Mouse (Mus musculus): ENCODE results near the gene Myog. TPM values are rescaled to one million over a fixed set of nuclear protein-coding genes. Genes with fewer than 3 reads are reported as not detected.

Gene Myog
- polyA plus RNA-seq, 1 experiment = not detected

GRCm38 (mm10) chr1:134292073-134292472 is 2.3 kb downstream of the Myog start:
- WGBS = 33% methylated on average over 5 of the region's 5 CpGs
- no peak for TF ChIP-seq POLR2A (IDR thresholded peaks at IDR 0.05; ENCODE audit: borderline replicate concordance, control insufficient read depth, low read depth, low read length)
- TF ChIP-seq CTCF (IDR thresholded peaks at IDR 0.05; ENCODE audit: control insufficient read depth, insufficient read depth, low read length) = no peak
- Histone ChIP-seq H3K4me1 (ENCODE audit: control insufficient read depth, insufficient read depth, low read length) (no peaks in the 10 kb centered on the region), H3K27ac (ENCODE audit: control insufficient read depth, insufficient read depth, low read depth, low read length, poor library complexity) (no peak overlapping the region), H3K4me3 (replicated peaks; ENCODE audit: control insufficient read depth, low read depth, low read length) (no peak overlapping the region)

GRCm38 (mm10) chr1:134292601-134293000 is 2.8 kb downstream of the Myog start:
- TF ChIP-seq POLR2A (IDR thresholded peaks at IDR 0.05; ENCODE audit: borderline replicate concordance, control insufficient read depth, low read depth, low read length) (no peak), CTCF (IDR thresholded peaks at IDR 0.05; ENCODE audit: control insufficient read depth, insufficient read depth, low read length) (no peak)
- no peak overlapping the region for H3K4me3 ChIP-seq (replicated peaks; ENCODE audit: control insufficient read depth, low read depth, low read length)
- no peaks in the 10 kb centered on the region for H3K4me1 ChIP-seq (ENCODE audit: control insufficient read depth, insufficient read depth, low read length)
- H3K27ac ChIP-seq (ENCODE audit: control insufficient read depth, insufficient read depth, low read depth, low read length, poor library complexity) = no peak overlapping the region
- WGBS = 66% methylated on average over 9 of the region's 9 CpGs

GRCm38 (mm10) chr1:134293276-134293675 is 3.5 kb downstream of the Myog start:
- H3K4me3 ChIP-seq (replicated peaks; ENCODE audit: control insufficient read depth, low read depth, low read length) = no peak overlapping the region
- no peak overlapping the region for H3K27ac ChIP-seq (ENCODE audit: control insufficient read depth, insufficient read depth, low read depth, low read length, poor library complexity)
- WGBS = 78% methylated on average over 7 of the region's 7 CpGs
- TF ChIP-seq CTCF (IDR thresholded peaks at IDR 0.05; ENCODE audit: control insufficient read depth, insufficient read depth, low read length) (no peak), POLR2A (IDR thresholded peaks at IDR 0.05; ENCODE audit: borderline replicate concordance, control insufficient read depth, low read depth, low read length) (no peak)
- H3K4me1 ChIP-seq (ENCODE audit: control insufficient read depth, insufficient read depth, low read length) = no peaks in the 10 kb centered on the region

- TF ChIP-seq POLR2A (IDR thresholded peaks at IDR 0.05; ENCODE audit: borderline replicate concordance, control insufficient read depth, low read depth, low read length) (no peak), CTCF (IDR thresholded peaks at IDR 0.05; ENCODE audit: control insufficient read depth, insufficient read depth, low read length) (no peak)
- WGBS = 44% methylated on average over 3 of the region's 3 CpGs
- Histone ChIP-seq H3K4me3 (replicated peaks; ENCODE audit: control insufficient read depth, low read depth, low read length) (no peak overlapping the region), H3K4me1 (ENCODE audit: control insufficient read depth, insufficient read depth, low read length) (no peaks in the 10 kb centered on the region), H3K27ac (ENCODE audit: control insufficient read depth, insufficient read depth, low read depth, low read length, poor library complexity) (no peak overlapping the region)
Observed at GRCm38 (mm10) chr1:134293738-134294604, 4.2 kb downstream of the Myog start.

GRCm38 (mm10) chr1:134297265-134297664 is 7.5 kb downstream of the Myog start:
- Histone ChIP-seq H3K27ac (ENCODE audit: control insufficient read depth, insufficient read depth, low read depth, low read length, poor library complexity) (no peak overlapping the region), H3K4me1 (ENCODE audit: control insufficient read depth, insufficient read depth, low read length) (peaks cover 2% of the 10 kb centered on the region), H3K4me3 (replicated peaks; ENCODE audit: control insufficient read depth, low read depth, low read length) (no peak overlapping the region)
- WGBS = 84% methylated on average over 8 of the region's 8 CpGs
- no peak for TF ChIP-seq POLR2A (IDR thresholded peaks at IDR 0.05; ENCODE audit: borderline replicate concordance, control insufficient read depth, low read depth, low read length)
- no peak for TF ChIP-seq CTCF (IDR thresholded peaks at IDR 0.05; ENCODE audit: control insufficient read depth, insufficient read depth, low read length)

- H3K27ac ChIP-seq (ENCODE audit: control insufficient read depth, insufficient read depth, low read depth, low read length, poor library complexity) = no peak overlapping the region
- peak overlapping the region; percentile 52 for H3K4me3 ChIP-seq (replicated peaks; ENCODE audit: control insufficient read depth, low read depth, low read length)
- H3K4me1 ChIP-seq (ENCODE audit: control insufficient read depth, insufficient read depth, low read length) = peaks cover 8% of the 10 kb centered on the region
- whole genome bisulfite sequencing = 6% methylated on average over 56 of the region's 59 CpGs
- TF ChIP-seq CTCF (IDR thresholded peaks at IDR 0.05; ENCODE audit: control insufficient read depth, insufficient read depth, low read length) (no peak), POLR2A (IDR thresholded peaks at IDR 0.05; ENCODE audit: borderline replicate concordance, control insufficient read depth, low read depth, low read length) (no peak)
Observed at GRCm38 (mm10) chr1:134298636-134299411, 9.0 kb downstream of the Myog start.

GRCm38 (mm10) chr1:134302568-134303238 is 12.9 kb downstream of the Myog start:
- TF ChIP-seq POLR2A (IDR thresholded peaks at IDR 0.05; ENCODE audit: borderline replicate concordance, control insufficient read depth, low read depth, low read length) = no peak
- no peak for TF ChIP-seq CTCF (IDR thresholded peaks at IDR 0.05; ENCODE audit: control insufficient read depth, insufficient read depth, low read length)
- Histone ChIP-seq H3K4me3 (replicated peaks; ENCODE audit: control insufficient read depth, low read depth, low read length) (peak overlapping the region; percentile 21), H3K27ac (ENCODE audit: control insufficient read depth, insufficient read depth, low read depth, low read length, poor library complexity) (peak overlapping the region; percentile 85), H3K4me1 (ENCODE audit: control insufficient read depth, insufficient read depth, low read length) (peaks cover 8% of the 10 kb centered on the region)
- WGBS = 5% methylated on average over 8 of the region's 8 CpGs

GRCm38 (mm10) chr1:134304940-134305339 is 15.2 kb downstream of the Myog start:
- 82% methylated on average over 9 of the region's 9 CpGs for WGBS
- peak overlapping the region; percentile 23; the same call in 1 of the 2 replicates for H3K27ac ChIP-seq (ENCODE audit: control insufficient read depth, insufficient read depth, low read depth, low read length, poor library complexity)
- no peak overlapping the region for H3K4me3 ChIP-seq (replicated peaks; ENCODE audit: control insufficient read depth, low read depth, low read length)
- H3K4me1 ChIP-seq (ENCODE audit: control insufficient read depth, insufficient read depth, low read length) = peaks cover 8% of the 10 kb centered on the region
- no peak for TF ChIP-seq CTCF (IDR thresholded peaks at IDR 0.05; ENCODE audit: control insufficient read depth, insufficient read depth, low read length)
- TF ChIP-seq POLR2A (IDR thresholded peaks at IDR 0.05; ENCODE audit: borderline replicate concordance, control insufficient read depth, low read depth, low read length) = no peak
